Mouse (Mus musculus) granulocyte monocyte progenitor cell, adult 5-6 weeks (primary cell): ENCODE measurements around the gene Fgf10. TPM values are rescaled to one million over a fixed set of nuclear protein-coding genes. Genes with fewer than 3 reads are reported as not detected.

Source experiments
- ATAC-seq: replicated peaks from 2 replicates; pipeline ENCODE4 v1.8.0; 2016; ENCODE audit warnings: mild to moderate bottlenecking, moderate TSS enrichment, inconsistent platforms; ENCODE audit not compliant: poor library complexity, severe bottlenecking
- total RNA-seq, 2 experiments: library from RNA; stranded (forward) in 1 of 2; stranded (reverse) in 1 of 2; fragments of 200-712, 200-1000 nt in 1 of 2; fragments of >200 nt in 1 of 2; fragmentation: Nextera tagmentation in 1 of 2; gene quantifications; 2 replicates each; pipeline ENCODE4 v1.2.3; 2014 to 2017

Gene Fgf10
- total RNA-seq, 2 experiments from 2014 or later: not detected

DNA sequence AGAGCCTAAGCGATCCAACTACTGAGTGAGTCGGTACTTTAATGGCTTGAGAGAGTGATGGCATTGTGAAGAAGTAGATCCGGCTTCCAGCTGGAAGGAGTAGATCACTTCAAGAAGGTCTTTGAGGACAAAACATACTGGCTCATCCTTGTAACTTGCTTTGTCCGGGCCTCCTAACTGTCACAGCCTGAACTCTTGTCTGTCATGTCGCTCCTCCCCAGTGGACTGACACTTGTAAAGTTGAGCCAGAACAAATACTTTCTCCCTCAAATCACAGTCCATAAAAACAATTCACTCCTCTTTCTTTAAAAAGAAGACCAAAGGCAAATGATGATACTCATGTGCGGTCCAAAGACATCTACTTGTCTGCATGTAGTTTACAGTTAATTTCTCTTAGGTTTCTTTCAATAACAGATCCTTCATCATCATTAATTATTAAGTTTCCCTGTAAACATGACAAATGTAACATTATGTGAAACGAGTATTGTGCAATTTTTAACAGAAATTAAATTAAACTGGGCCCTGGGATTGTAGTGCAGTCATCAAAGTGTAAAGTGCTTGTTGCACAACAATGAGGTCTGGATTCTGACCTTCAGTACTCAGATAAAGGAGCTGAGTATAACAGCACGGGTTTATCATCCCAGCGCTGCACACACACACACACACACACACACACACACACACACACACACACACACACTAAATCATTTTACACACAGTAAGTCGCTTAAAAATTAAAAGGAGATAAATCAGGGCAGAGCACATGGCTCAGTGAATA is 159.2 kb downstream of the Fgf10 start:
- no peak for ATAC-seq

DNA sequence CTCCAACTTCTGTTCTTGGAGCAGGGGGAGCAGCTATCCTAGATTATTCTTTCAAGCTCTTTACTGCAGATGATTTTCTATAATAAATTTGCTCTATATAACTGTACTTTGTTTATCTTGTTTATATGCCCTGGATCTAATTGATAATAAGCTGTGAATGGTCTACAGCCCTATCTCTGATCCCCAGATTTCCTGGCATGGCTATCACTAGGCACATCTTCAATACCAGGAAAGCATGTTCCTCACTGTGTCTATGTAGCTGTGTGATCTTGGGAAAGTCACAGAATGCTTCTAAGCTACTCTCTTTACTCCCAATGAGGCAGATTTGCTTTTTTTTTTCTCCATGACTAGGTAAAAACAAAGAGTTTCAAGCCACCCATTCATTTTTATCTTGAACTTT is 164.4 kb downstream of the Fgf10 start:
- ATAC-seq: no peak

DNA sequence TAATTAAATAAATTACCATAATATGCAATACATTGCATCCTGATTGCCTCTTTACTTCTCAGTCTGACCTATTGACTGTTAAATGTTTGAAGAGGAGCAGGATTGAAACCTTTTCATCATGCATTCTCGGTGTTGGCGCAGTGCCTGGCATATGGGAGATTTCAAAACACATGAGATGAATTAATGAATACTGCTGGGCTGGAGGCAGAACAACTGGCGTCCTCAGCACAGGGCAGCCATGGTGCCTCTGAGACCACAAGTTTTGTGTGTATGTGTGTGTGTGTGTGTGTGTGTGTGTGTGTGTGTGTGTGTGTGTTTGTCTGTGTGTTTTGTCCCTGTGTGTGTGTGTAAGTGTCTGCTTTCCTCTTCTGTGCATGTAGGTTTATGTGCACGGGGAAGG is 165.5 kb downstream of the Fgf10 start:
- ATAC-seq: no peak
